ENCODE assay signal across 8 mouse cellular contexts in genomic region chr12:105785000-105785774, GRCm38 (mm10). TPM values are rescaled to one million over a fixed set of nuclear protein-coding genes. Genes with fewer than 3 reads are reported as not detected.
A peak's percentile ranks its signal among the peaks of the same experiment; 100 is the strongest.
DNase-seq lines count a peak whose midpoint lies in the region; ATAC-seq and TF ChIP-seq lines count a peak whose summit lies in the region.

No protein-coding gene starts in this region.

- no peaks in the 10 kb centered on the region for H3K9me3 ChIP-seq in limb, embryonic 14.5 days (ENCODE audit: control insufficient read depth, low read length)
- H3K9me3 ChIP-seq in midbrain, embryonic 13.5 days = no peaks in the 10 kb centered on the region

- peak overlapping the region; percentile 96 for H3K27ac ChIP-seq in limb, embryonic 14.5 days (replicated peaks; ENCODE audit: low read depth, low read length)
- peak overlapping the region; percentile 92 for H3K27ac ChIP-seq in midbrain, embryonic 13.5 days

- 2% methylated on average over 22 of the region's 53 CpGs for WGBS in limb, embryonic 14.5 days
- WGBS in midbrain, embryonic 13.5 days = under 1% methylated on average over 44 of the region's 53 CpGs

- peaks cover 13% of the 10 kb centered on the region for H3K4me1 ChIP-seq in limb, embryonic 14.5 days (ENCODE audit: control insufficient read depth, insufficient read depth, low read length)
- peaks cover 20% of the 10 kb centered on the region for H3K4me1 ChIP-seq in midbrain, embryonic 13.5 days (replicated peaks)

- TF ChIP-seq POLR2A in limb, embryonic 14.5 days (IDR thresholded peaks at IDR 0.05; ENCODE audit: borderline replicate concordance, extremely low read depth, insufficient read depth, insufficient read length) = no peak

- peak overlapping the region; percentile 67 for H3K4me2 ChIP-seq in limb, embryonic 14.5 days (replicated peaks; ENCODE audit: low read depth, low read length, severe bottlenecking)
- peak overlapping the region; percentile 65 for H3K4me2 ChIP-seq in midbrain, embryonic 13.5 days (replicated peaks)

- H3K9ac ChIP-seq in limb, embryonic 14.5 days (ENCODE audit: low read depth, low read length, severe bottlenecking) = peak overlapping the region; percentile 96
- H3K9ac ChIP-seq in midbrain, embryonic 13.5 days (replicated peaks) = peak overlapping the region; percentile 87

- DNase-seq in frontal cortex, postnatal 25 days (ENCODE audit: low spot score in 2 of 2) = no peak
- peak; percentile 73 for DNase-seq in brain, adult 2 months (ENCODE audit: low read depth, low spot score)
- peak; percentile 73 for DNase-seq in gastrocnemius, postnatal 10 days
- DNase-seq in induced T-regulatory cell, adult 2 months (ENCODE audit: low read depth) = peak; percentile 88
- peak; percentile 48 for DNase-seq in limb, embryonic 14.5 days (ENCODE audit: low spot score)
- peak; percentile 77 to 78 for DNase-seq in spleen, postnatal 36 days (ENCODE audit: low spot score in 2 of 2)

- no peaks in the 10 kb centered on the region for H3K27me3 ChIP-seq in limb, embryonic 14.5 days (ENCODE audit: control insufficient read depth, insufficient read depth, low read length)
- H3K27me3 ChIP-seq in midbrain, embryonic 13.5 days = no peaks in the 10 kb centered on the region

- peak overlapping the region; percentile 93 for H3K4me3 ChIP-seq in limb, embryonic 14.5 days (replicated peaks; ENCODE audit: low read length)
- H3K4me3 ChIP-seq in midbrain, embryonic 13.5 days (replicated peaks) = peak overlapping the region; percentile 80

- H3K36me3 ChIP-seq in limb, embryonic 14.5 days (ENCODE audit: control insufficient read depth, insufficient read depth, low read length) = 0 out of 2 replicates have a peak, but pooled peaks cover 8% of the 10 kb centered on the region
- no peaks in the 10 kb centered on the region for H3K36me3 ChIP-seq in midbrain, embryonic 13.5 days

- peak; percentile 58 for ATAC-seq in frontal cortex, adult (ENCODE audit: low TSS enrichment)
- ATAC-seq in limb, embryonic 14.5 days (ENCODE audit: low FRiP score, low read depth) = peak; percentile 60
- ATAC-seq in midbrain, embryonic 13.5 days = peak; percentile 73

RNA-seq across cellular contexts. Expression of gene Papola, which starts 0.7 kb away (rescaled TPM):
- total RNA-seq in gastrocnemius, postnatal 10 days (2021) = 10 to 100 TPM; 87.5 to 97.4 TPM
- 165 and 175 TPM in 2 replicates for polyA plus RNA-seq in limb, embryonic 14.5 days (2012; rRNA removed)
- 163 and 171 TPM in 2 replicates for polyA plus RNA-seq in limb, embryonic 14.5 days (2014; fragmentation: Nextera tagmentation; extraction: Ambion mirVana)
- polyA plus RNA-seq in midbrain, embryonic 13.5 days (2015; fragmentation: Nextera tagmentation; extraction: Ambion mirVana) = 212 and 217 TPM in 2 replicates

Comparison
In these comparisons a context has a peak if more than half of its experiments do, and no peak if none do; other contexts are left out.
1. DNase-seq: peak in brain, adult 2 months (single experiment), gastrocnemius, postnatal 10 days (single experiment), induced T-regulatory cell, adult 2 months (single experiment), limb, embryonic 14.5 days (single experiment) and spleen, postnatal 36 days (2 of 2); none in frontal cortex, postnatal 25 days (0 of 2).
2. Peak in every context shown above with its lines, with median percentiles within 50 percentile points of each other: ATAC-seq.